Mouse (Mus musculus) lung, postnatal 0 days (tissue): ENCODE data around the gene Daxx. TPM values are rescaled to one million over a fixed set of nuclear protein-coding genes. Genes with fewer than 3 reads are reported as not detected.
"Not testable (repeated sequence)": the region's sequence is repeated elsewhere in the genome, so short reads cannot be mapped to it uniquely, and the experiment has no call there.

Experiments
- ATAC-seq: fragments of 200-750 bp; cut with Nextera tagmentation; 2 replicates; pipeline ENCODE4 v1.8.0; 2017; ENCODE audit warnings: moderate library complexity
- DNase-seq: peaks from one replicate; pipeline ENCODE4 v3.0.0-alpha.2; 2016; ENCODE audit warnings: low spot score
- H3K27ac ChIP-seq: fragments of 300-500 bp; sonication (generic); 2 replicates; pipeline ENCODE4 v1.5.1; 2014; ENCODE audit warnings: antibody characterized with exemption, mild to moderate bottlenecking, low read length, mixed read lengths
- H3K27me3 ChIP-seq: fragments of 300-500 bp; sonication (generic); replicated peaks from 2 replicates; pipeline ENCODE4 v1.6.1; 2014; ENCODE audit warnings: low read length, mixed read lengths; ENCODE audit not compliant: insufficient read depth
- H3K36me3 ChIP-seq: fragments of 300-500 bp; sonication (generic); 2 replicates; pipeline ENCODE4 v1.6.1; 2014; ENCODE audit warnings: low read length, mixed read lengths; ENCODE audit not compliant: insufficient read depth
- H3K4me1 ChIP-seq: fragments of 300-500 bp; sonication (generic); 2 replicates; pipeline ENCODE4 v1.6.1; 2014; ENCODE audit warnings: antibody characterized with exemption, low read depth, low read length, mixed read lengths; ENCODE audit not compliant: insufficient read depth
- H3K4me2 ChIP-seq: fragments of 300-500 bp; sonication (generic); replicated peaks from 2 replicates; pipeline ENCODE4 v1.6.1; 2014; ENCODE audit warnings: low read depth, mild to moderate bottlenecking, low read length, moderate library complexity, mixed read lengths
- H3K4me3 ChIP-seq: fragments of 300-500 bp; sonication (generic); 2 replicates; pipeline ENCODE4 v1.5.1; 2014; ENCODE audit warnings: low read depth, low read length
- H3K9ac ChIP-seq: fragments of 300-500 bp; sonication (generic); replicated peaks from 2 replicates; pipeline ENCODE4 v1.6.1; 2014; ENCODE audit warnings: low read depth, mild to moderate bottlenecking
- H3K9me3 ChIP-seq: fragments of 300-500 bp; sonication (generic); 2 replicates; pipeline ENCODE4 v1.6.1; 2016; ENCODE audit warnings: low read length, mixed read lengths
- CTCF ChIP-seq: IDR thresholded peaks from 2 replicates; pipeline ENCODE4 v1.5.1; 2016; ENCODE audit warnings: antibody characterized with exemption, mild to moderate bottlenecking
- EP300 ChIP-seq: IDR thresholded peaks from 2 replicates; pipeline ENCODE4 v1.6.1; 2016; ENCODE audit warnings: antibody characterized with exemption, mild to moderate bottlenecking, control low read depth
- WGBS: fragments of 180-500 bp; shearing (Covaris S2); extraction: QIAGEN DNeasy Blood & Tissue Kit; methylation state at CpG from one replicate; pipeline ENCODE4 v1.1.7; 2014; 5-methylcytosine and 5-hydroxymethylcytosine counted together
- polyA plus RNA-seq: library from polyadenylated mRNA; unstranded; fragments of >200 nt; fragmentation: Nextera tagmentation; extraction: Ambion mirVana; gene quantifications from 2 replicates; pipeline ENCODE4 v1.2.1, GENCODE M21; 2015

Gene Daxx
- polyA plus RNA-seq, 1 experiment from 2014 or later, result 23.9 TPM

GRCm38 (mm10) chr17:33897114-33897794 is 12.0 kb upstream of the Daxx start:
- Histone ChIP-seq H3K27ac (no peak overlapping the region), H3K9ac (no peak overlapping the region), H3K4me1 (no peaks in the 10 kb centered on the region), H3K4me2 (no peak overlapping the region), H3K9me3 (no peaks in the 10 kb centered on the region), H3K27me3 (no peaks in the 10 kb centered on the region), H3K36me3 (no peaks in the 10 kb centered on the region), H3K4me3 (no peak overlapping the region)
- DNase-seq, result peak; percentile 86
- 37% methylated on average over 6 of the region's 6 CpGs for WGBS
- 0 out of 2 replicates have a peak, but pooled peaks have one; percentile 32 for ATAC-seq
- TF ChIP-seq CTCF (peak; percentile 77), EP300 (no peak)

- H3K9me3 ChIP-seq, H3K27me3 ChIP-seq, ATAC-seq, H3K9ac ChIP-seq, H3K27ac ChIP-seq, H3K4me1 ChIP-seq, DNase-seq, H3K36me3 ChIP-seq, H3K4me2 ChIP-seq, H3K4me3 ChIP-seq: not testable (repeated sequence)
- 82% methylated on average over 4 of the region's 4 CpGs for WGBS
Observed at GRCm38 (mm10) chr17:33898193-33898592, 11.0 kb upstream of the Daxx start.

GRCm38 (mm10) chr17:33899642-33900041 is 9.6 kb upstream of the Daxx start:
- no peak overlapping the region for H3K4me2 ChIP-seq
- no peaks in the 10 kb centered on the region for H3K9me3 ChIP-seq
- no peak overlapping the region for H3K4me3 ChIP-seq
- no peaks in the 10 kb centered on the region for H3K27me3 ChIP-seq
- no peak for DNase-seq
- H3K9ac ChIP-seq, result no peak overlapping the region
- 56% methylated on average over 4 of the region's 4 CpGs for WGBS
- no peaks in the 10 kb centered on the region for H3K36me3 ChIP-seq
- H3K4me1 ChIP-seq, result no peaks in the 10 kb centered on the region
- ATAC-seq, result no peak
- no peak overlapping the region for H3K27ac ChIP-seq
- no peak for TF ChIP-seq EP300
- no peak for TF ChIP-seq CTCF

GRCm38 (mm10) chr17:33900281-33900988 is 8.8 kb upstream of the Daxx start:
- no peak overlapping the region for H3K4me3 ChIP-seq
- no peaks in the 10 kb centered on the region for H3K9me3 ChIP-seq
- H3K36me3 ChIP-seq, result no peaks in the 10 kb centered on the region
- no peak overlapping the region for H3K4me2 ChIP-seq
- no peaks in the 10 kb centered on the region for H3K27me3 ChIP-seq
- no peaks in the 10 kb centered on the region for H3K4me1 ChIP-seq
- no peak overlapping the region for H3K27ac ChIP-seq
- WGBS, result 52% methylated on average over 7 of the region's 7 CpGs
- no peak for ATAC-seq
- no peak overlapping the region for H3K9ac ChIP-seq
- TF ChIP-seq EP300 (no peak), CTCF (no peak)
- DNase-seq, result no peak

- ATAC-seq (no peak), DNase-seq (no peak)
- H3K9me3 ChIP-seq, result no peaks in the 10 kb centered on the region
- no peak overlapping the region for H3K9ac ChIP-seq
- H3K4me1 ChIP-seq, result no peaks in the 10 kb centered on the region
- WGBS, result 69% methylated on average over 4 of the region's 4 CpGs
- no peak overlapping the region for H3K27ac ChIP-seq
- TF ChIP-seq EP300, result no peak
- TF ChIP-seq CTCF, result no peak
- no peaks in the 10 kb centered on the region for H3K36me3 ChIP-seq
- H3K27me3 ChIP-seq, result no peaks in the 10 kb centered on the region
- H3K4me3 ChIP-seq, result no peak overlapping the region
- H3K4me2 ChIP-seq, result no peak overlapping the region
Observed at GRCm38 (mm10) chr17:33900989-33901314, 8.3 kb upstream of the Daxx start.

GRCm38 (mm10) chr17:33901653-33902052 is 7.6 kb upstream of the Daxx start:
- WGBS, result 69% methylated on average over 4 of the region's 4 CpGs

More at GRCm38 (mm10) chr17:33901653-33902052, 7.6 kb upstream of the Daxx start:
- H3K4me1 ChIP-seq, result no peaks in the 10 kb centered on the region
- DNase-seq, result no peak
- H3K27me3 ChIP-seq, result no peaks in the 10 kb centered on the region
- H3K9ac ChIP-seq, result no peak overlapping the region
- TF ChIP-seq CTCF (no peak), EP300 (no peak)
- no peaks in the 10 kb centered on the region for H3K36me3 ChIP-seq
- no peaks in the 10 kb centered on the region for H3K9me3 ChIP-seq
- no peak for ATAC-seq
- no peak overlapping the region for H3K4me2 ChIP-seq
- H3K27ac ChIP-seq, result no peak overlapping the region
- H3K4me3 ChIP-seq, result no peak overlapping the region
